Mouse (Mus musculus) ES-Bruce4 (cell line): ENCODE results near the gene Olfr90.

ENCODE experiments used
- CTCF ChIP-seq: IDR thresholded peaks from one replicate; pipeline ENCODE4 v1.8.1; 2011; ENCODE audit warnings: low read depth, low read length
- EP300 ChIP-seq: IDR thresholded peaks from 2 replicates; pipeline ENCODE4 v1.6.1; 2011; ENCODE audit warnings: low read depth, low read length; ENCODE audit not compliant: insufficient read depth
- POLR2A ChIP-seq: IDR thresholded peaks from one replicate; pipeline ENCODE4 v1.8.1; 2011; ENCODE audit warnings: low read length; ENCODE audit not compliant: insufficient read depth

GRCm38 (mm10) chr17:37075766-37076165 lies 12.5 kb downstream of the Olfr90 start:
- TF ChIP-seq POLR2A (no peak), CTCF (no peak), EP300 (no peak)
